Mouse (Mus musculus): ENCODE results near the gene Ap3m1.

- TF ChIP-seq EP300 (IDR thresholded peaks at IDR 0.05; ENCODE audit: insufficient read depth, low read depth, low read length) = no peak
- no peak for TF ChIP-seq CTCF (IDR thresholded peaks at IDR 0.05)
Measured at GRCm38 (mm10) chr14:21100876-21101275, 48.6 kb upstream of the Ap3m1 start.

All from heart, adult 2 months (tissue).